Mouse (Mus musculus) gastrocnemius, postnatal 36 days (tissue): ENCODE measurements around the gene Wdhd1. TPM values are rescaled to one million over a fixed set of nuclear protein-coding genes. Genes with fewer than 3 reads are reported as not detected.

ENCODE experiments used
- DNase-seq, 2 experiments: peaks; one replicate each; pipeline ENCODE4 v3.0.0; 2022
- intact Hi-C: fragments of 180-260 bp; cut with DNase I; formaldehyde crosslinking; loops from one replicate; pipeline ENCODE4 v1.15.1; 2025
- total RNA-seq, 2 experiments: library from RNA; stranded (reverse); gene quantifications; 2 replicates each; pipeline ENCODE4 v1.2.3; 2021

The Wdhd1 gene
- total RNA-seq, 2 experiments from 2014 or later, result 0.59 to 0.64 TPM

GRCm38 (mm10) chr14:47224476-47225325 lies 52.0 kb downstream of the Wdhd1 start:
- DNase-seq, result no peak
- intact Hi-C loops, result no loop called here

GRCm38 (mm10) chr14:47222631-47223450 lies 53.8 kb downstream of the Wdhd1 start:
- intact Hi-C loops, result no loop called here

GRCm38 (mm10) chr14:47221567-47221966 lies 55.1 kb downstream of the Wdhd1 start:
- DNase-seq, result no peak
- intact Hi-C loops, result no loop called here

More at GRCm38 (mm10) chr14:47222631-47223450, 53.8 kb downstream of the Wdhd1 start:
- DNase-seq, result no peak

- intact Hi-C loops, result no loop called here
- no peak for DNase-seq
Observed at GRCm38 (mm10) chr14:47220231-47221025, 56.2 kb downstream of the Wdhd1 start.

- intact Hi-C loops, result no loop called here
- no peak for DNase-seq
Observed at GRCm38 (mm10) chr14:47218766-47219606, 57.7 kb downstream of the Wdhd1 start.

GRCm38 (mm10) chr14:47216541-47216940 lies 60.1 kb downstream of the Wdhd1 start:
- DNase-seq, result no peak
- intact Hi-C loops, result no loop called here

- intact Hi-C loops, result no loop called here
- no peak for DNase-seq
Observed at GRCm38 (mm10) chr14:47214367-47214766, 62.3 kb downstream of the Wdhd1 start.

GRCm38 (mm10) chr14:47213305-47213704 lies 63.4 kb downstream of the Wdhd1 start:
- no peak for DNase-seq
- intact Hi-C loops, result no loop called here

GRCm38 (mm10) chr14:47209669-47210164 lies 66.9 kb downstream of the Wdhd1 start:
- no peak for DNase-seq
- intact Hi-C loops, result no loop called here

GRCm38 (mm10) chr14:47208564-47209493 lies 67.8 kb downstream of the Wdhd1 start:
- intact Hi-C loops, result no loop called here
- DNase-seq, result no peak

- intact Hi-C loops, result no loop called here
- peak in 1 of 2 experiments; percentile 8 for DNase-seq
Observed at GRCm38 (mm10) chr14:47206601-47207000, 70.1 kb downstream of the Wdhd1 start.

- DNase-seq, result peak in 1 of 2 experiments; percentile 0
- intact Hi-C loops, result no loop called here
Observed at GRCm38 (mm10) chr14:47205270-47205972, 71.2 kb downstream of the Wdhd1 start.

GRCm38 (mm10) chr14:47197340-47197739 lies 79.3 kb downstream of the Wdhd1 start:
- DNase-seq, result no peak
- intact Hi-C loops, result no loop called here

GRCm38 (mm10) chr14:47196711-47197110 lies 79.9 kb downstream of the Wdhd1 start:
- DNase-seq, result no peak
- intact Hi-C loops, result no loop called here

- DNase-seq, result no peak
- intact Hi-C loops, result no loop called here
Observed at GRCm38 (mm10) chr14:47194096-47194495, 82.6 kb downstream of the Wdhd1 start.

GRCm38 (mm10) chr14:47193506-47193905 lies 83.2 kb downstream of the Wdhd1 start:
- intact Hi-C loops, result no loop called here
- DNase-seq, result no peak

- intact Hi-C loops, result no loop called here
- DNase-seq, result no peak
Observed at GRCm38 (mm10) chr14:47191861-47192260, 84.8 kb downstream of the Wdhd1 start.
